Mouse (Mus musculus) retina, embryonic 14.5 days (tissue): ENCODE measurements around the gene Fos.

Experiments used
- DNase-seq: peaks from one replicate; pipeline ENCODE4 v3.0.0-alpha.2; 2015; ENCODE audit warnings: low spot score

Fos gene

GRCm38 (mm10) chr12:85473481-85474297 is at the start of gene Fos:
Gene Fos, plus strand, starts transcription at chr12:85473890.
- peak; percentile 90 for DNase-seq

GRCm38 (mm10) chr12:85425721-85426120 is 48.0 kb upstream of the Fos start:
- no peak for DNase-seq

GRCm38 (mm10) chr12:85426126-85426525 is 47.6 kb upstream of the Fos start:
- DNase-seq = no peak

- no peak for DNase-seq
Observed at GRCm38 (mm10) chr12:85427802-85428201, 45.9 kb upstream of the Fos start.

- no peak for DNase-seq
Observed at GRCm38 (mm10) chr12:85429999-85430398, 43.7 kb upstream of the Fos start.

GRCm38 (mm10) chr12:85430434-85430833 is 43.3 kb upstream of the Fos start:
- no peak for DNase-seq

- peak; percentile 34 for DNase-seq
Observed at GRCm38 (mm10) chr12:85433850-85434249, 39.8 kb upstream of the Fos start.

GRCm38 (mm10) chr12:85434526-85434925 is 39.2 kb upstream of the Fos start:
- DNase-seq = no peak

- DNase-seq = no peak
Observed at GRCm38 (mm10) chr12:85436021-85436621, 37.6 kb upstream of the Fos start.

- peak; percentile 6 for DNase-seq
Observed at GRCm38 (mm10) chr12:85437172-85437876, 36.4 kb upstream of the Fos start.

GRCm38 (mm10) chr12:85443456-85443855 is 30.2 kb upstream of the Fos start:
- DNase-seq = no peak

- DNase-seq = no peak
Observed at GRCm38 (mm10) chr12:85444646-85445045, 29.0 kb upstream of the Fos start.

- no peak for DNase-seq
Observed at GRCm38 (mm10) chr12:85447009-85447408, 26.7 kb upstream of the Fos start.

GRCm38 (mm10) chr12:85447490-85447889 is 26.2 kb upstream of the Fos start:
- DNase-seq = no peak

GRCm38 (mm10) chr12:85449478-85449877 is 24.2 kb upstream of the Fos start:
- no peak for DNase-seq

- DNase-seq = peak; percentile 31
Observed at GRCm38 (mm10) chr12:85451693-85452491, 21.8 kb upstream of the Fos start.

- DNase-seq = peak; percentile 99
Observed at GRCm38 (mm10) chr12:85455065-85456058, 18.3 kb upstream of the Fos start.

- no peak for DNase-seq
Observed at GRCm38 (mm10) chr12:85456276-85456675, 17.4 kb upstream of the Fos start.

- DNase-seq = no peak
Observed at GRCm38 (mm10) chr12:85456966-85457505, 16.7 kb upstream of the Fos start.

- no peak for DNase-seq
Observed at GRCm38 (mm10) chr12:85459820-85460219, 13.9 kb upstream of the Fos start.
